Mouse (Mus musculus): ENCODE measurements around the gene Cdx4. TPM values are rescaled to one million over a fixed set of nuclear protein-coding genes. Genes with fewer than 3 reads are reported as not detected.

The Cdx4 gene
- polyA plus RNA-seq, 1 experiment from 2014 or later: not detected

GRCm38 (mm10) chrX:103368650-103369049, 47.5 kb downstream of the Cdx4 start:
- peaks cover 3% of the 10 kb centered on the region; the same call in 1 of the 2 replicates for H3K27me3 ChIP-seq (replicated peaks; ENCODE audit: control insufficient read depth, insufficient read depth, low read length)
- H3K36me3 ChIP-seq (ENCODE audit: control insufficient read depth, insufficient read depth, low read length): no peaks in the 10 kb centered on the region
- no peak overlapping the region for H3K9ac ChIP-seq (ENCODE audit: low read depth, low read length)
- no peak overlapping the region for H3K4me3 ChIP-seq (ENCODE audit: low read length)
- no peaks in the 10 kb centered on the region for H3K4me1 ChIP-seq (ENCODE audit: control insufficient read depth, insufficient read depth, low read depth, low read length)
- no peaks in the 10 kb centered on the region for H3K9me3 ChIP-seq (ENCODE audit: control insufficient read depth, low read length)
- ATAC-seq: no peak
- WGBS: 42% methylated on average over 3 of the region's 3 CpGs
- no peak overlapping the region for H3K27ac ChIP-seq (ENCODE audit: low read depth, low read length)
- no peak overlapping the region for H3K4me2 ChIP-seq (ENCODE audit: low read length)

DNA sequence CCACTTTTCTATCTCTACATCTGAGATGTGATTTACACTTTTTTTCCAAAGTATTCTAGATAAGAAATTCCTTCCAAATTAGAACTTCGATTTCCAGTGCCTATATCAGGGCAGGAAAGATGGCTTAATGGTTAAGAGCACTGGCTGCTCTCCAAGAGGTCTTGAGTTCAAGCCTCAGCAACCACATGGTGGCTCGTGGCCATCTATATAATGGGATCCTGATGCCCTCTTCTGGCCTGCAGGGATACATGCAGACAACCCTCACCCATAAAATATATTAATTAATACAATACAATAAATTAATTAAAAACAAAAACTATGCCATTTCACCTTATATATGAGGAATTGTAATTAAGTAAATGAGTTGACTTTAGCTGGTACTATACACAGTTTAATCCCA, 50.0 kb downstream of the Cdx4 start:
- 71% methylated on average over 2 of the region's 2 CpGs for WGBS
- H3K4me2 ChIP-seq (ENCODE audit: low read length): no peak overlapping the region
- no peak overlapping the region for H3K4me3 ChIP-seq (ENCODE audit: low read length)
- H3K4me1 ChIP-seq (ENCODE audit: control insufficient read depth, insufficient read depth, low read depth, low read length): no peaks in the 10 kb centered on the region
- no peaks in the 10 kb centered on the region for H3K9me3 ChIP-seq (ENCODE audit: control insufficient read depth, low read length)
- H3K36me3 ChIP-seq (ENCODE audit: control insufficient read depth, insufficient read depth, low read length): no peaks in the 10 kb centered on the region
- H3K27ac ChIP-seq (ENCODE audit: low read depth, low read length): no peak overlapping the region
- peaks cover 6% of the 10 kb centered on the region for H3K27me3 ChIP-seq (replicated peaks; ENCODE audit: control insufficient read depth, insufficient read depth, low read length)
- no peak for ATAC-seq
- no peak overlapping the region for H3K9ac ChIP-seq (ENCODE audit: low read depth, low read length)

- Histone ChIP-seq H3K4me1 (ENCODE audit: control insufficient read depth, insufficient read depth, low read depth, low read length) (no peaks in the 10 kb centered on the region), H3K4me3 (ENCODE audit: low read length) (no peak overlapping the region), H3K27ac (ENCODE audit: low read depth, low read length) (no peak overlapping the region), H3K27me3 (replicated peaks; ENCODE audit: control insufficient read depth, insufficient read depth, low read length) (peaks cover 6% of the 10 kb centered on the region), H3K36me3 (ENCODE audit: control insufficient read depth, insufficient read depth, low read length) (no peaks in the 10 kb centered on the region), H3K4me2 (ENCODE audit: low read length) (no peak overlapping the region), H3K9ac (ENCODE audit: low read depth, low read length) (no peak overlapping the region), H3K9me3 (ENCODE audit: control insufficient read depth, low read length) (no peaks in the 10 kb centered on the region)
- WGBS: 38% methylated on average over 2 of the region's 2 CpGs
- ATAC-seq: no peak
These were observed 50.4 kb downstream of the Cdx4 start for GRCm38 (mm10) chrX:103371627-103372026.

DNA sequence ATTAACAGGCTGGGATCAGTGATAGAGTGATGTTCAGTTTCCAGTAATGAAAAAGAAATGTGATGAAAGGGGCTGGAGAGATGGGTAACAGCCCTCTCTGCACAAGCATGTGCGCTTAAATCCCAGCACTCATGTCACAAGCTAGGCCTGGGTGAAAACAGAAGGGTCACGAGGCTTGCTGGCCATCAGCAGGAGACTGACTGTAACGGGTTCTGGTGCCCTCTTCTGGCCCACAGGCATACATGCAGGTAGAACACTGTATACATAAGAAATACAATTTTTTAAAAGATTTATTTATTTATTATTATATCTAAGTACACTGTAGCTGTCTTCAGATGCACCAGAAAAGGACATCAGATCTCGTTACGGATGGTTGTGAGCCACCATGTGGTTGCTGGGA, 53.1 kb downstream of the Cdx4 start:
- H3K9me3 ChIP-seq (ENCODE audit: control insufficient read depth, low read length): no peaks in the 10 kb centered on the region
- no peaks in the 10 kb centered on the region for H3K4me1 ChIP-seq (ENCODE audit: control insufficient read depth, insufficient read depth, low read depth, low read length)
- H3K9ac ChIP-seq (ENCODE audit: low read depth, low read length): no peak overlapping the region
- no peak overlapping the region for H3K27ac ChIP-seq (ENCODE audit: low read depth, low read length)
- no peak overlapping the region for H3K4me3 ChIP-seq (ENCODE audit: low read length)
- no peaks in the 10 kb centered on the region for H3K36me3 ChIP-seq (ENCODE audit: control insufficient read depth, insufficient read depth, low read length)
- H3K4me2 ChIP-seq (ENCODE audit: low read length): no peak overlapping the region
- no peak for ATAC-seq
- H3K27me3 ChIP-seq (replicated peaks; ENCODE audit: control insufficient read depth, insufficient read depth, low read length): peaks cover 6% of the 10 kb centered on the region
- WGBS: 60% methylated on average over 5 of the region's 5 CpGs

Other genes with a start within 250 kb of the Cdx4 start
- gene Nap1l2, start 134.8 kb upstream of the Cdx4 start, polyA plus RNA-seq (2015; fragmentation: Nextera tagmentation; extraction: Ambion mirVana): 103 and 119 TPM in 2 replicates
- 5.9 and 6.8 TPM in 2 replicates for gene Chic1, start 35.1 kb downstream of the Cdx4 start, polyA plus RNA-seq (2015; fragmentation: Nextera tagmentation; extraction: Ambion mirVana)
- 0.20 TPM in 2 replicates for gene Tsx, start 93.1 kb downstream of the Cdx4 start, polyA plus RNA-seq (2015; fragmentation: Nextera tagmentation; extraction: Ambion mirVana)
- gene Gm26992, start 100.6 kb downstream of the Cdx4 start, polyA plus RNA-seq (2015; fragmentation: Nextera tagmentation; extraction: Ambion mirVana): not detected in 2 replicates